9 mouse cellular contexts compared by ENCODE assay signal in genomic region chr5:116476006-116476405, GRCm38 (mm10). TPM values are rescaled to one million over a fixed set of nuclear protein-coding genes. Genes with fewer than 3 reads are reported as not detected.
DNase-seq lines count a peak whose midpoint lies in the region; ATAC-seq and TF ChIP-seq lines count a peak whose summit lies in the region.
"Had no signal": no experiment of that assay in that cellular context is flagged by ENCODE, and none has a peak within 500 bp of the region (broad histone marks: within the 10 kb centered on the region; RNA-seq: fewer than 3 reads in every experiment).

No protein-coding gene starts in this region.

- no peak overlapping the region for H3K9ac ChIP-seq in kidney, embryonic 16.5 days (replicated peaks; ENCODE audit: low read length)
- H3K9ac ChIP-seq in forebrain, embryonic 14.5 days (ENCODE audit: low read length) = no peak overlapping the region
- no peak overlapping the region for H3K9ac ChIP-seq in lung, embryonic 14.5 days
- H3K9ac ChIP-seq: embryonic facial prominence, embryonic 15.5 days had no signal

- no peak overlapping the region for H3K27ac ChIP-seq in kidney, adult 2 months (ENCODE audit: insufficient read depth, low read depth, low read length)
- no peak overlapping the region for H3K27ac ChIP-seq in kidney, embryonic 16.5 days (ENCODE audit: low read length)
- H3K27ac ChIP-seq in forebrain, embryonic 14.5 days (ENCODE audit: low read depth, low read length) = no peak overlapping the region
- no peak overlapping the region for H3K27ac ChIP-seq in lung, embryonic 14.5 days (ENCODE audit: low read depth)
- H3K27ac ChIP-seq: embryonic facial prominence, embryonic 15.5 days had no signal

- no peaks in the 10 kb centered on the region for H3K36me3 ChIP-seq in kidney, adult 2 months (ENCODE audit: control insufficient read depth, insufficient read depth, low read length)
- H3K36me3 ChIP-seq in kidney, embryonic 16.5 days (ENCODE audit: insufficient read depth, low read length) = no peaks in the 10 kb centered on the region
- H3K36me3 ChIP-seq in forebrain, embryonic 14.5 days (ENCODE audit: control insufficient read depth, insufficient read depth, low read length) = peaks cover 25% of the 10 kb centered on the region
- no peaks in the 10 kb centered on the region for H3K36me3 ChIP-seq in lung, embryonic 14.5 days (ENCODE audit: insufficient read depth)
- H3K36me3 ChIP-seq: embryonic facial prominence, embryonic 15.5 days had no signal

- H3K4me1 ChIP-seq in kidney, adult 2 months (ENCODE audit: control insufficient read depth, insufficient read depth, low read length) = no peaks in the 10 kb centered on the region
- H3K4me1 ChIP-seq in kidney, embryonic 16.5 days (ENCODE audit: insufficient read depth, low read length) = 0 out of 2 replicates have a peak, but pooled peaks cover 3% of the 10 kb centered on the region
- H3K4me1 ChIP-seq in forebrain, embryonic 14.5 days (ENCODE audit: control insufficient read depth, insufficient read depth, low read length) = 0 out of 2 replicates have a peak, but pooled peaks cover 2% of the 10 kb centered on the region
- no peaks in the 10 kb centered on the region for H3K4me1 ChIP-seq in lung, embryonic 14.5 days (ENCODE audit: insufficient read depth)
- H3K4me1 ChIP-seq: embryonic facial prominence, embryonic 15.5 days had no signal

- no peak for DNase-seq in kidney, adult 2 months
- DNase-seq in CD4-positive helper T cell, adult 2 months (ENCODE audit: low read depth, low spot score) = peak; percentile 9
- DNase-seq in R1 (ENCODE audit: low read depth, low spot score) = peak; percentile 61
- peak; percentile 70 for DNase-seq in forebrain, embryonic 14.5 days (ENCODE audit: low spot score)
- peak; percentile 83 for DNase-seq in lung, embryonic 14.5 days
- peak; percentile 46 for DNase-seq in thymus, postnatal 14 days
- DNase-seq in frontal cortex, postnatal 14 days (ENCODE audit: low spot score in 2 of 2) = no peak

- H3K27me3 ChIP-seq in kidney, adult 2 months (replicated peaks; ENCODE audit: control insufficient read depth, insufficient read depth, low read length) = no peaks in the 10 kb centered on the region
- H3K27me3 ChIP-seq in kidney, embryonic 16.5 days (ENCODE audit: insufficient read depth, low read length) = no peaks in the 10 kb centered on the region
- no peaks in the 10 kb centered on the region for H3K27me3 ChIP-seq in forebrain, embryonic 14.5 days (replicated peaks; ENCODE audit: control insufficient read depth, insufficient read depth, low read length)
- no peaks in the 10 kb centered on the region for H3K27me3 ChIP-seq in lung, embryonic 14.5 days (ENCODE audit: insufficient read depth, low read length)
- H3K27me3 ChIP-seq: embryonic facial prominence, embryonic 15.5 days had no signal

- no peak overlapping the region for H3K4me2 ChIP-seq in kidney, embryonic 16.5 days (replicated peaks; ENCODE audit: low read depth, low read length)
- no peak overlapping the region for H3K4me2 ChIP-seq in forebrain, embryonic 14.5 days (ENCODE audit: low read length)
- no peak overlapping the region for H3K4me2 ChIP-seq in lung, embryonic 14.5 days
- H3K4me2 ChIP-seq: embryonic facial prominence, embryonic 15.5 days had no signal

- peak; percentile 60 for TF ChIP-seq CTCF in kidney, adult 2 months (conservative IDR thresholded peaks at IDR 0.05; ENCODE audit: insufficient read depth, insufficient read length, low read depth, low read length)
- TF ChIP-seq CTCF in lung, embryonic 14.5 days (IDR thresholded peaks at IDR 0.05; ENCODE audit: low read depth) = peak; percentile 82

- no peak for TF ChIP-seq POLR2A in kidney, adult 2 months (IDR thresholded peaks at IDR 0.05; ENCODE audit: low read depth, low read length)

- no peak for ATAC-seq in kidney, embryonic 16.5 days (ENCODE audit: low FRiP score, low TSS enrichment)
- ATAC-seq in forebrain, embryonic 14.5 days = peak; percentile 55; the same call in 1 of the 2 replicates
- peak; percentile 40; the same call in 1 of the 2 replicates for ATAC-seq in lung, embryonic 14.5 days (ENCODE audit: insufficient read depth)

- no peak overlapping the region for H3K4me3 ChIP-seq in kidney, adult 2 months (ENCODE audit: insufficient read depth, low read depth, low read length)
- no peak overlapping the region for H3K4me3 ChIP-seq in kidney, embryonic 16.5 days (ENCODE audit: low read length)
- no peak overlapping the region for H3K4me3 ChIP-seq in forebrain, embryonic 14.5 days (ENCODE audit: low read depth, low read length)
- H3K4me3 ChIP-seq in lung, embryonic 14.5 days (ENCODE audit: low read depth, low read length) = no peak overlapping the region
- H3K4me3 ChIP-seq: embryonic facial prominence, embryonic 15.5 days had no signal

- 11% methylated on average over 15 of the region's 15 CpGs for WGBS in kidney, adult 2 months
- WGBS in kidney, embryonic 16.5 days = 10% methylated on average over 15 of the region's 15 CpGs
- 11% methylated on average over 15 of the region's 15 CpGs for WGBS in forebrain, embryonic 14.5 days
- WGBS in lung, embryonic 14.5 days = 12% methylated on average over 15 of the region's 15 CpGs

- H3K9me3 ChIP-seq in kidney, embryonic 16.5 days (ENCODE audit: low read length) = no peaks in the 10 kb centered on the region
- no peaks in the 10 kb centered on the region for H3K9me3 ChIP-seq in forebrain, embryonic 14.5 days (replicated peaks; ENCODE audit: control insufficient read depth, low read length)
- no peaks in the 10 kb centered on the region for H3K9me3 ChIP-seq in lung, embryonic 14.5 days (ENCODE audit: low read depth, low read length)
- H3K9me3 ChIP-seq: embryonic facial prominence, embryonic 15.5 days had no signal

RNA-seq across cellular contexts. Expression of gene Hspb8, which starts 53.3 kb away (rescaled TPM):
- 9.8 and 12.8 TPM in 2 replicates for polyA plus RNA-seq in kidney, adult 2 months (2012; rRNA removed)
- 5.7 and 6.6 TPM in 2 replicates for polyA plus RNA-seq in kidney, embryonic 16.5 days (2015; fragmentation: Nextera tagmentation; extraction: Ambion mirVana)
- polyA plus RNA-seq in forebrain, embryonic 14.5 days (2014; fragmentation: Nextera tagmentation; extraction: Ambion mirVana) = 5.4 and 5.9 TPM in 2 replicates
- 8.1 and 11.1 TPM in 2 replicates for polyA plus RNA-seq in lung, embryonic 14.5 days (2014; fragmentation: Nextera tagmentation; extraction: Ambion mirVana)

Comparison
In these comparisons a context has a peak if more than half of its experiments do, and no peak if none do; other contexts are left out.
1. DNase-seq: peak in CD4-positive helper T cell, adult 2 months (single experiment), R1 (single experiment), forebrain, embryonic 14.5 days (single experiment), lung, embryonic 14.5 days (single experiment) and thymus, postnatal 14 days (single experiment); none in kidney, adult 2 months (single experiment) and frontal cortex, postnatal 14 days (0 of 2).